Mouse (Mus musculus): ENCODE results near the gene Smim7.

Smim7 gene

GRCm38 (mm10) chr8:72547802-72548643 is 22.9 kb downstream of the Smim7 start, which contains the start of gene Med26:
Gene Med26, minus strand, starts transcription at chr8:72548270.
- peak; percentile 97 for DNase-seq (ENCODE audit: extremely low spot score, low read depth, low spot score)

- no peak for DNase-seq (ENCODE audit: extremely low spot score, low read depth, low spot score)
Measured at GRCm38 (mm10) chr8:72547122-72547801, 23.6 kb downstream of the Smim7 start.

GRCm38 (mm10) chr8:72539234-72539633 is 31.7 kb downstream of the Smim7 start:
- DNase-seq (ENCODE audit: extremely low spot score, low read depth, low spot score), result no peak

- no peak for DNase-seq (ENCODE audit: extremely low spot score, low read depth, low spot score)
Measured at GRCm38 (mm10) chr8:72534888-72535287, 36.0 kb downstream of the Smim7 start.

GRCm38 (mm10) chr8:72532103-72532502 is 38.8 kb downstream of the Smim7 start:
- no peak for DNase-seq (ENCODE audit: extremely low spot score, low read depth, low spot score)

- no peak for DNase-seq (ENCODE audit: extremely low spot score, low read depth, low spot score)
Measured at GRCm38 (mm10) chr8:72521888-72522287, 49.0 kb downstream of the Smim7 start.

- DNase-seq (ENCODE audit: extremely low spot score, low read depth, low spot score), result no peak
Measured at GRCm38 (mm10) chr8:72517421-72517988, 53.4 kb downstream of the Smim7 start.

Measured in hindlimb bud, embryonic 11.5 days (tissue).